Mouse (Mus musculus) liver, embryonic 14.5 days (tissue): ENCODE measurements at regions not wholly inside any gene's neighbourhood (a gene's known extent, or its start where the extent isn't known, plus 50 kb on each side); places are given as distances from the start of the nearest gene placed in this dataset.

Source experiments
- CTCF ChIP-seq: IDR thresholded peaks from 2 replicates; pipeline ENCODE4 v1.5.1; 2016; ENCODE audit warnings: antibody characterized with exemption, low read depth, control low read depth
- EP300 ChIP-seq: IDR thresholded peaks from 2 replicates; pipeline ENCODE4 v1.6.1; 2016; ENCODE audit warnings: antibody characterized with exemption, low read depth

- TF ChIP-seq CTCF: no peak
- no peak for TF ChIP-seq EP300
Observed at GRCm38 (mm10) chr17:70934258-70934657, 68.2 kb upstream of the Myom1 start.
